Mouse (Mus musculus) hindbrain, embryonic 14.5 days (tissue): Measurements from ENCODE around the gene Polr3g. TPM values are rescaled to one million over a fixed set of nuclear protein-coding genes. Genes with fewer than 3 reads are reported as not detected.
"Not testable (repeated sequence)": the region's sequence is repeated elsewhere in the genome, so short reads cannot be mapped to it uniquely, and the experiment has no call there.

Experiments
- ATAC-seq: fragments of 200-750 bp; cut with Nextera tagmentation; 2 replicates; pipeline ENCODE4 v1.8.0; 2017; ENCODE audit warnings: moderate number of reproducible peaks, mild to moderate bottlenecking, moderate TSS enrichment, moderate library complexity; ENCODE audit not compliant: low FRiP score
- DNase-seq: peaks from one replicate; pipeline ENCODE4 v3.0.0-alpha.2; 2015; ENCODE audit warnings: low spot score
- H3K27ac ChIP-seq: fragments of 300-500 bp; sonication (generic); 2 replicates; pipeline ENCODE4 v1.5.1; 2014; ENCODE audit warnings: mild to moderate bottlenecking, moderate library complexity
- H3K27me3 ChIP-seq: fragments of 300-500 bp; sonication (generic); 2 replicates; pipeline ENCODE4 v1.6.1; 2014; ENCODE audit warnings: mild to moderate bottlenecking, low read length, mixed read lengths; ENCODE audit not compliant: control insufficient read depth, insufficient read depth
- H3K36me3 ChIP-seq: fragments of 300-500 bp; sonication (generic); replicated peaks from 2 replicates; pipeline ENCODE4 v1.6.1; 2014; ENCODE audit not compliant: control insufficient read depth, insufficient read depth
- H3K4me1 ChIP-seq: fragments of 300-500 bp; sonication (generic); replicated peaks from 2 replicates; pipeline ENCODE4 v1.6.1; 2014; ENCODE audit warnings: antibody characterized with exemption, low read length, mixed read lengths; ENCODE audit not compliant: control insufficient read depth, insufficient read depth
- H3K4me2 ChIP-seq: fragments of 300-500 bp; sonication (generic); replicated peaks from 2 replicates; pipeline ENCODE4 v1.6.1; 2014; ENCODE audit warnings: mild to moderate bottlenecking, moderate library complexity
- H3K4me3 ChIP-seq: fragments of 300-500 bp; sonication (generic); replicated peaks from 2 replicates; pipeline ENCODE4 v1.5.1; 2014; ENCODE audit warnings: mild to moderate bottlenecking, low read length
- H3K9ac ChIP-seq: fragments of 300-500 bp; sonication (generic); 2 replicates; pipeline ENCODE4 v1.6.1; 2014
- H3K9me3 ChIP-seq: fragments of 300-500 bp; sonication (generic); 2 replicates; pipeline ENCODE4 v1.6.1; 2016; ENCODE audit warnings: low read length; ENCODE audit not compliant: control insufficient read depth
- WGBS: fragments of 180-500 bp; shearing (Covaris S2); extraction: QIAGEN DNeasy Blood & Tissue Kit; methylation state at CpG from one replicate; pipeline ENCODE4 v1.1.7; 2014; 5-methylcytosine and 5-hydroxymethylcytosine counted together
- polyA plus RNA-seq: library from polyadenylated mRNA; unstranded; fragments of >200 nt; fragmentation: Nextera tagmentation; extraction: Ambion mirVana; gene quantifications from 2 replicates; pipeline ENCODE4 v1.2.1, GENCODE M21; 2014

Polr3g gene
- polyA plus RNA-seq, 1 experiment from 2014 or later, result 5.0 TPM

- ATAC-seq (no peak), DNase-seq (no peak)
- H3K4me2 ChIP-seq, result 0 out of 2 replicates have a peak overlapping the region, but pooled peaks have one; percentile 7
Observed at GRCm38 (mm10) chr13:81628631-81629190, 82.1 kb downstream of the Polr3g start.

GRCm38 (mm10) chr13:81627861-81628260, 83.0 kb downstream of the Polr3g start:
- not testable (repeated sequence) for H3K27me3 ChIP-seq, H3K36me3 ChIP-seq, ATAC-seq, DNase-seq, H3K4me3 ChIP-seq, H3K9me3 ChIP-seq, H3K27ac ChIP-seq, H3K4me1 ChIP-seq, H3K4me2 ChIP-seq, H3K9ac ChIP-seq
- 50% methylated on average over 1 of the region's 1 CpGs for WGBS

More at GRCm38 (mm10) chr13:81628631-81629190, 82.1 kb downstream of the Polr3g start:
- Histone ChIP-seq H3K9me3 (no peaks in the 10 kb centered on the region), H3K9ac (no peak overlapping the region), H3K27me3 (no peaks in the 10 kb centered on the region), H3K36me3 (no peaks in the 10 kb centered on the region), H3K4me3 (no peak overlapping the region), H3K4me1 (no peaks in the 10 kb centered on the region; the same call in 1 of the 2 replicates), H3K27ac (0 out of 2 replicates have a peak overlapping the region, but pooled peaks have one; percentile 16)
- 20% methylated on average over 2 of the region's 2 CpGs for WGBS

Other genes starting within 250 kb of the Polr3g start
- 9.8 and 13.2 TPM in 2 replicates for gene Adgrv1, start 77.9 kb downstream of the Polr3g start, polyA plus RNA-seq
- 23.8 and 24.5 TPM in 2 replicates for gene Lysmd3, start 53.4 kb downstream of the Polr3g start, polyA plus RNA-seq
- 49.2 and 51.1 TPM in 2 replicates for gene Mblac2, start 328 bp upstream of the Polr3g start, polyA plus RNA-seq
- 232 and 250 TPM in 2 replicates for gene Cetn3, start 72.1 kb upstream of the Polr3g start, polyA plus RNA-seq